Mouse (Mus musculus) 416B (cell line): Measurements from ENCODE around the gene Itpk1.
A peak's percentile ranks its signal among the peaks of the same experiment; 100 is the strongest.

Experiments
- DNase-seq: peaks from one replicate; pipeline ENCODE4 v3.0.0; 2011; ENCODE audit warnings: low read depth

The Itpk1 gene

GRCm38 (mm10) chr12:102704457-102705198 is at the start of gene Itpk1:
Itpk1 (minus strand) TSS chr12:102704930.
- no peak for DNase-seq

GRCm38 (mm10) chr12:102748256-102748655 is 43.5 kb upstream of the Itpk1 start:
- peak; percentile 41 for DNase-seq

- peak; percentile 95 for DNase-seq
These were observed 40.1 kb upstream of the Itpk1 start for GRCm38 (mm10) chr12:102744839-102745238.

GRCm38 (mm10) chr12:102743589-102744574 is 39.2 kb upstream of the Itpk1 start, which contains the start of the genes Moap1 and Tmem251:
Moap1 (minus strand) TSS chr12:102743661.
Tmem251 (plus strand) TSS chr12:102743762.
- peak; percentile 88 for DNase-seq

GRCm38 (mm10) chr12:102743036-102743588 is 38.4 kb upstream of the Itpk1 start:
- DNase-seq, result no peak

- DNase-seq, result no peak
These were observed 37.3 kb upstream of the Itpk1 start for GRCm38 (mm10) chr12:102742056-102742455.

GRCm38 (mm10) chr12:102740285-102740684 is 35.6 kb upstream of the Itpk1 start:
- peak; percentile 59 for DNase-seq

- no peak for DNase-seq
These were observed 34.4 kb upstream of the Itpk1 start for GRCm38 (mm10) chr12:102739096-102739495.

- DNase-seq, result peak; percentile 72
These were observed 28.7 kb upstream of the Itpk1 start for GRCm38 (mm10) chr12:102733381-102733780.

GRCm38 (mm10) chr12:102730798-102731619 is 26.3 kb upstream of the Itpk1 start:
- DNase-seq, result no peak

GRCm38 (mm10) chr12:102729855-102730797 is 25.4 kb upstream of the Itpk1 start:
- DNase-seq, result peak; percentile 41

GRCm38 (mm10) chr12:102725761-102726175 is 21.0 kb upstream of the Itpk1 start:
- DNase-seq, result peak; percentile 49

- no peak for DNase-seq
These were observed 20.4 kb upstream of the Itpk1 start for GRCm38 (mm10) chr12:102725146-102725545.

- DNase-seq, result no peak
These were observed 19.1 kb upstream of the Itpk1 start for GRCm38 (mm10) chr12:102723861-102724260.

- DNase-seq, result peak; percentile 45
These were observed 18.2 kb upstream of the Itpk1 start for GRCm38 (mm10) chr12:102722966-102723365.

GRCm38 (mm10) chr12:102722451-102722850 is 17.7 kb upstream of the Itpk1 start:
- DNase-seq, result no peak

GRCm38 (mm10) chr12:102719552-102720315 is 15.0 kb upstream of the Itpk1 start:
- DNase-seq, result peak; percentile 56

GRCm38 (mm10) chr12:102714654-102715395 is 10.1 kb upstream of the Itpk1 start:
- no peak for DNase-seq

- no peak for DNase-seq
These were observed 9.4 kb upstream of the Itpk1 start for GRCm38 (mm10) chr12:102714116-102714515.
